Mouse (Mus musculus) midbrain, embryonic 14.5 days (tissue): ENCODE data around the gene Ttll7. TPM values are rescaled to one million over a fixed set of nuclear protein-coding genes. Genes with fewer than 3 reads are reported as not detected.

Experiments used
- ATAC-seq: fragments of 200-750 bp; cut with Nextera tagmentation; 2 replicates; pipeline ENCODE4 v1.8.0; 2017; ENCODE audit warnings: moderate number of reproducible peaks, moderate library complexity; ENCODE audit not compliant: low FRiP score, low TSS enrichment
- DNase-seq: peaks from one replicate; pipeline ENCODE4 v3.0.0-alpha.2; 2015
- H3K27ac ChIP-seq: fragments of 300-500 bp; sonication (generic); replicated peaks from 2 replicates; pipeline ENCODE4 v1.5.1; 2014; ENCODE audit warnings: mild to moderate bottlenecking, low read depth, low read length, moderate library complexity
- H3K27me3 ChIP-seq: fragments of 300-500 bp; sonication (generic); 2 replicates; pipeline ENCODE4 v1.6.1; 2014; ENCODE audit warnings: low read length, control low read depth, mixed read lengths; ENCODE audit not compliant: control insufficient read depth, insufficient read depth
- H3K36me3 ChIP-seq: fragments of 300-500 bp; sonication (generic); 2 replicates; pipeline ENCODE4 v1.6.1; 2014; ENCODE audit warnings: low read length, control low read depth; ENCODE audit not compliant: control insufficient read depth, insufficient read depth
- H3K4me1 ChIP-seq: fragments of 300-500 bp; sonication (generic); 2 replicates; pipeline ENCODE4 v1.6.1; 2014; ENCODE audit warnings: mild to moderate bottlenecking, antibody characterized with exemption, low read length, control low read depth; ENCODE audit not compliant: control insufficient read depth, insufficient read depth
- H3K4me2 ChIP-seq: fragments of 300-500 bp; sonication (generic); 2 replicates; pipeline ENCODE4 v1.6.1; 2014; ENCODE audit warnings: mild to moderate bottlenecking, low read length, moderate library complexity
- H3K4me3 ChIP-seq: fragments of 300-500 bp; sonication (generic); replicated peaks from 2 replicates; pipeline ENCODE4 v1.5.1; 2014; ENCODE audit warnings: low read depth, low read length
- H3K9ac ChIP-seq: fragments of 300-500 bp; sonication (generic); replicated peaks from 2 replicates; pipeline ENCODE4 v1.6.1; 2014; ENCODE audit warnings: mild to moderate bottlenecking, low read length, moderate library complexity
- H3K9me3 ChIP-seq: fragments of 300-500 bp; sonication (generic); 2 replicates; pipeline ENCODE4 v1.6.1; 2016; ENCODE audit warnings: low read length, control low read depth, mixed read lengths; ENCODE audit not compliant: control insufficient read depth
- WGBS: fragments of 180-500 bp; shearing (Covaris S2); extraction: QIAGEN DNeasy Blood & Tissue Kit; methylation state at CpG from one replicate; pipeline ENCODE4 v1.1.7; 2014; 5-methylcytosine and 5-hydroxymethylcytosine counted together
- polyA plus RNA-seq: library from polyadenylated mRNA; unstranded; fragments of >200 nt; fragmentation: Nextera tagmentation; extraction: Ambion mirVana; gene quantifications from 2 replicates; pipeline ENCODE4 v1.2.1, GENCODE M21; 2014

The Ttll7 gene
- polyA plus RNA-seq, 1 experiment from 2014 or later: 8.4 TPM

- 16% methylated on average over 2 of the region's 2 CpGs for WGBS
- DNase-seq (no peak), ATAC-seq (peak; percentile 50; the same call in 1 of the 2 replicates)
- H3K27me3 ChIP-seq: no peaks in the 10 kb centered on the region
- H3K4me3 ChIP-seq: no peak overlapping the region
- no peak overlapping the region for H3K27ac ChIP-seq
- no peaks in the 10 kb centered on the region for H3K9me3 ChIP-seq
- no peak overlapping the region for H3K9ac ChIP-seq
- no peaks in the 10 kb centered on the region for H3K4me1 ChIP-seq
- H3K4me2 ChIP-seq: no peak overlapping the region
- 0 out of 2 replicates have a peak, but pooled peaks cover 6% of the 10 kb centered on the region for H3K36me3 ChIP-seq
Observed at GRCm38 (mm10) chr3:146945342-146945741, 93.2 kb downstream of the Ttll7 start.

- peak overlapping the region; percentile 45; the same call in 1 of the 2 replicates for H3K9ac ChIP-seq
- H3K4me3 ChIP-seq: peak overlapping the region; percentile 35
- H3K27ac ChIP-seq: peak overlapping the region; percentile 57
- H3K4me1 ChIP-seq: no peaks in the 10 kb centered on the region
- ATAC-seq (peak; percentile 68; the same call in 1 of the 2 replicates), DNase-seq (peak; percentile 92)
- H3K4me2 ChIP-seq: peak overlapping the region; percentile 57
- H3K9me3 ChIP-seq: no peaks in the 10 kb centered on the region
- H3K27me3 ChIP-seq: no peaks in the 10 kb centered on the region
- WGBS: 0% methylated on average over 13 of the region's 13 CpGs
- 0 out of 2 replicates have a peak, but pooled peaks cover 6% of the 10 kb centered on the region for H3K36me3 ChIP-seq
Observed at GRCm38 (mm10) chr3:146945887-146946286, 93.7 kb downstream of the Ttll7 start.

- WGBS: 87% methylated on average over 8 of the region's 8 CpGs
- H3K27ac ChIP-seq: no peak overlapping the region
- H3K9ac ChIP-seq: no peak overlapping the region
- no peaks in the 10 kb centered on the region for H3K4me1 ChIP-seq
- H3K4me2 ChIP-seq: no peak overlapping the region
- ATAC-seq (no peak), DNase-seq (no peak)
- no peaks in the 10 kb centered on the region for H3K9me3 ChIP-seq
- H3K27me3 ChIP-seq: no peaks in the 10 kb centered on the region
- H3K4me3 ChIP-seq: no peak overlapping the region
- 0 out of 2 replicates have a peak, but pooled peaks cover 6% of the 10 kb centered on the region for H3K36me3 ChIP-seq
Observed at GRCm38 (mm10) chr3:146946641-146947040, 94.5 kb downstream of the Ttll7 start.

- no peaks in the 10 kb centered on the region for H3K36me3 ChIP-seq
- no peak overlapping the region for H3K4me2 ChIP-seq
- H3K9me3 ChIP-seq: no peaks in the 10 kb centered on the region
- no peaks in the 10 kb centered on the region for H3K27me3 ChIP-seq
- no peaks in the 10 kb centered on the region for H3K4me1 ChIP-seq
- no peak for DNase-seq
- H3K4me3 ChIP-seq: no peak overlapping the region
- no peak for ATAC-seq
- no peak overlapping the region for H3K27ac ChIP-seq
- WGBS: 89% methylated on average over 8 of the region's 8 CpGs
- no peak overlapping the region for H3K9ac ChIP-seq
Observed at GRCm38 (mm10) chr3:146956792-146957191, 104.6 kb downstream of the Ttll7 start.

GRCm38 (mm10) chr3:146962838-146963237 lies 110.7 kb downstream of the Ttll7 start:
- Histone ChIP-seq H3K9ac (no peak overlapping the region), H3K4me2 (no peak overlapping the region), H3K4me1 (no peaks in the 10 kb centered on the region), H3K27me3 (no peaks in the 10 kb centered on the region), H3K36me3 (peaks cover 7% of the 10 kb centered on the region; the same call in 1 of the 2 replicates), H3K27ac (no peak overlapping the region), H3K4me3 (no peak overlapping the region), H3K9me3 (no peaks in the 10 kb centered on the region)
- no peak for DNase-seq
- ATAC-seq: no peak

- H3K27me3 ChIP-seq: no peaks in the 10 kb centered on the region
- H3K9ac ChIP-seq: no peak overlapping the region
- no peak overlapping the region for H3K4me2 ChIP-seq
- H3K9me3 ChIP-seq: no peaks in the 10 kb centered on the region
- DNase-seq (no peak), ATAC-seq (no peak)
- H3K4me1 ChIP-seq: no peaks in the 10 kb centered on the region
- H3K36me3 ChIP-seq: peaks cover 8% of the 10 kb centered on the region; the same call in 1 of the 2 replicates
- no peak overlapping the region for H3K4me3 ChIP-seq
- no peak overlapping the region for H3K27ac ChIP-seq
- 94% methylated on average over 3 of the region's 3 CpGs for WGBS
Observed at GRCm38 (mm10) chr3:146964384-146964783, 112.2 kb downstream of the Ttll7 start.

- Histone ChIP-seq H3K4me2 (no peak overlapping the region), H3K4me3 (no peak overlapping the region), H3K9me3 (no peaks in the 10 kb centered on the region), H3K27me3 (no peaks in the 10 kb centered on the region), H3K27ac (no peak overlapping the region), H3K4me1 (no peaks in the 10 kb centered on the region), H3K9ac (no peak overlapping the region), H3K36me3 (peaks cover 16% of the 10 kb centered on the region; the same call in 1 of the 2 replicates)
- WGBS: 81% methylated on average over 7 of the region's 7 CpGs
- no peak for DNase-seq
- ATAC-seq: no peak
Observed at GRCm38 (mm10) chr3:146967242-146967641, 115.1 kb downstream of the Ttll7 start.

- H3K9me3 ChIP-seq: no peaks in the 10 kb centered on the region
- no peaks in the 10 kb centered on the region for H3K4me1 ChIP-seq
- no peak overlapping the region for H3K4me2 ChIP-seq
- no peak overlapping the region for H3K9ac ChIP-seq
- ATAC-seq (no peak), DNase-seq (peak; percentile 55)
- no peaks in the 10 kb centered on the region for H3K27me3 ChIP-seq
- 44% methylated on average over 4 of the region's 4 CpGs for WGBS
- peaks cover 13% of the 10 kb centered on the region; the same call in 1 of the 2 replicates for H3K36me3 ChIP-seq
- no peak overlapping the region for H3K4me3 ChIP-seq
- no peak overlapping the region for H3K27ac ChIP-seq
Observed at GRCm38 (mm10) chr3:146967834-146968233, 115.7 kb downstream of the Ttll7 start.

- no peaks in the 10 kb centered on the region for H3K36me3 ChIP-seq
- no peak for DNase-seq
- no peak overlapping the region for H3K4me2 ChIP-seq
- no peak overlapping the region for H3K9ac ChIP-seq
- H3K27ac ChIP-seq: no peak overlapping the region
- no peaks in the 10 kb centered on the region for H3K4me1 ChIP-seq
- no peaks in the 10 kb centered on the region for H3K27me3 ChIP-seq
- WGBS: 55% methylated on average over 3 of the region's 3 CpGs
- no peak overlapping the region for H3K4me3 ChIP-seq
- no peaks in the 10 kb centered on the region for H3K9me3 ChIP-seq
- ATAC-seq: no peak
Observed at GRCm38 (mm10) chr3:146978272-146978671, 126.1 kb downstream of the Ttll7 start.
